Mouse (Mus musculus): ENCODE measurements around the gene Pald1.

DNA sequence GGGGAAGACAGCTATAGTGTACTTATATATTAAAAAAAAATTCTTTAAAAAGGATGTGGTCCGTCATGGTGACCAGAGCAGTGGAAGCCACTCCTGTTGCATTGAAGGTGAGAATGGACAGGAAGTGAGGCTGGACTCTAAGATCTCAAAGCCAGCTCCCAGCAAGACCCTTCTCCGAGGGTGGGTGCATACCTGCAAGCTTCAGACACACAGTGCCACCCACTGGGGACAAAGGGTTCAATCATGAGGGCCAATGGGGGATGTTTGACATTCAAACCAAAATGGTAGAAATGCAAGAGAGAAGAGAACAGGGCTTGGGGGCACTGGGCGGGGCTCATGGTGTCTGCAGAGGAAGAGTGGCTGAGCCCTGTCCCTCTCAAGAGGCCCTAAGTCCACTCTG lies 64.8 kb downstream of the Pald1 start:
- TF ChIP-seq CTCF (IDR thresholded peaks at IDR 0.05; ENCODE audit: low read depth) (no peak; the same call in 1 of the 2 replicates), EP300 (IDR thresholded peaks at IDR 0.05; ENCODE audit: low read depth) (no peak)
